Comparison of ENCODE assay signal across 34 mouse cellular contexts in genomic region chr5:137897812-137898211, GRCm38 (mm10). TPM values are rescaled to one million over a fixed set of nuclear protein-coding genes. Genes with fewer than 3 reads are reported as not detected.
"Had no signal": no experiment of that assay in that cellular context is flagged by ENCODE, and none has a peak within 500 bp of the region (broad histone marks: within the 10 kb centered on the region; RNA-seq: fewer than 3 reads in every experiment).

No protein-coding gene starts in this region.

- H3K4me1 ChIP-seq: embryonic facial prominence, embryonic 10.5 days; embryonic facial prominence, embryonic 12.5 days; embryonic facial prominence, embryonic 13.5 days; embryonic facial prominence, embryonic 15.5 days; forebrain, embryonic 10.5 days; forebrain, embryonic 12.5 days; forebrain, embryonic 13.5 days; forebrain, embryonic 15.5 days; heart, embryonic 10.5 days had no signal

- H3K9ac ChIP-seq: embryonic facial prominence, embryonic 12.5 days; embryonic facial prominence, embryonic 13.5 days; embryonic facial prominence, embryonic 15.5 days; forebrain, embryonic 12.5 days; forebrain, embryonic 13.5 days; forebrain, embryonic 15.5 days had no signal

- H3K27me3 ChIP-seq: embryonic facial prominence, embryonic 12.5 days; embryonic facial prominence, embryonic 13.5 days; embryonic facial prominence, embryonic 15.5 days; forebrain, embryonic 12.5 days; forebrain, embryonic 13.5 days had no signal

- H3K27ac ChIP-seq: embryonic facial prominence, embryonic 10.5 days; embryonic facial prominence, embryonic 12.5 days; embryonic facial prominence, embryonic 13.5 days; embryonic facial prominence, embryonic 15.5 days; forebrain, embryonic 10.5 days; forebrain, embryonic 12.5 days; forebrain, embryonic 13.5 days; forebrain, embryonic 15.5 days; gastrocnemius, adult 2 months; heart, adult 2 months; heart, embryonic 10.5 days had no signal

- DNase-seq: cerebellum, adult 9-10 months; cerebellum, adult 9-11 months; cerebellum, postnatal 10 days; cerebellum, postnatal 14 days; cerebellum, postnatal 25 days; cerebellum, postnatal 36 days; embryo, embryonic 11 days; gastrocnemius, adult 2 months; gastrocnemius, postnatal 10 days; gastrocnemius, postnatal 14 days; gastrocnemius, postnatal 25 days; gastrocnemius, postnatal 36 days; heart, adult 18-20 months; heart, adult 2 months had no signal

- H3K9me3 ChIP-seq: embryonic facial prominence, embryonic 10.5 days; embryonic facial prominence, embryonic 12.5 days; embryonic facial prominence, embryonic 13.5 days; embryonic facial prominence, embryonic 15.5 days; forebrain, embryonic 10.5 days; forebrain, embryonic 12.5 days; forebrain, embryonic 13.5 days; forebrain, embryonic 15.5 days; heart, embryonic 10.5 days had no signal

- H3K36me3 ChIP-seq: embryonic facial prominence, embryonic 10.5 days; embryonic facial prominence, embryonic 12.5 days; embryonic facial prominence, embryonic 13.5 days; embryonic facial prominence, embryonic 15.5 days; forebrain, embryonic 10.5 days; forebrain, embryonic 12.5 days; forebrain, embryonic 15.5 days; heart, embryonic 10.5 days had no signal

- H3K4me3 ChIP-seq: embryonic facial prominence, embryonic 10.5 days; embryonic facial prominence, embryonic 12.5 days; embryonic facial prominence, embryonic 13.5 days; embryonic facial prominence, embryonic 15.5 days; erythroblast, embryonic 14.5 days; forebrain, embryonic 10.5 days; forebrain, embryonic 12.5 days; forebrain, embryonic 13.5 days; forebrain, embryonic 15.5 days; gastrocnemius, adult 2 months; heart, adult 2 months; heart, embryonic 10.5 days had no signal

- H3K4me2 ChIP-seq: embryonic facial prominence, embryonic 12.5 days; embryonic facial prominence, embryonic 13.5 days; embryonic facial prominence, embryonic 15.5 days; forebrain, embryonic 12.5 days; forebrain, embryonic 13.5 days; forebrain, embryonic 15.5 days; heart, embryonic 11.5 days had no signal

- ATAC-seq: forebrain, embryonic 13.5 days; forebrain, embryonic 14.5 days; forebrain, embryonic 15.5 days; forebrain, embryonic 16.5 days had no signal

RNA-seq across cellular contexts. Expression of gene Cyp3a13, which starts 23.6 kb away (rescaled TPM):
- total RNA-seq: common myeloid progenitor, adult 5-6 weeks; gastrocnemius, adult 2 months; gastrocnemius, postnatal 10 days; gastrocnemius, postnatal 14 days; granulocyte monocyte progenitor cell, adult 5-6 weeks had no signal
- polyA plus RNA-seq: embryonic facial prominence, embryonic 10.5 days; embryonic facial prominence, embryonic 11.5 days; embryonic facial prominence, embryonic 12.5 days; embryonic facial prominence, embryonic 13.5 days; embryonic facial prominence, embryonic 14.5 days; erythroblast, embryonic 14.5 days; forebrain, embryonic 10.5 days; forebrain, embryonic 12.5 days; forebrain, embryonic 13.5 days; forebrain, embryonic 14.5 days; forebrain, embryonic 15.5 days; forebrain, embryonic 16.5 days had no signal

RNA-seq across cellular contexts. Expression of gene Pilrb2, which starts 26.2 kb away (rescaled TPM):
- total RNA-seq: gastrocnemius, adult 18-20 months; gastrocnemius, adult 8-10 months had no signal
- polyA plus RNA-seq: embryonic facial prominence, embryonic 10.5 days; embryonic facial prominence, embryonic 11.5 days; embryonic facial prominence, embryonic 13.5 days; erythroblast, embryonic 14.5 days; forebrain, embryonic 10.5 days; forebrain, embryonic 12.5 days; forebrain, embryonic 13.5 days; forebrain, embryonic 14.5 days; forebrain, embryonic 15.5 days; forebrain, embryonic 16.5 days had no signal

RNA-seq across cellular contexts. Expression of gene Pilrb1, which starts 39.9 kb away (rescaled TPM):
- total RNA-seq: gastrocnemius, postnatal 14 days; gastrocnemius, postnatal 36 days had no signal
- polyA plus RNA-seq: cortical plate, adult 2 months; embryonic facial prominence, embryonic 11.5 days; embryonic facial prominence, embryonic 13.5 days; erythroblast, embryonic 14.5 days; forebrain, embryonic 10.5 days; forebrain, embryonic 12.5 days; forebrain, embryonic 13.5 days; forebrain, embryonic 14.5 days; forebrain, embryonic 15.5 days; forebrain, embryonic 16.5 days had no signal
